Mouse (Mus musculus): ENCODE data around the gene Fam120a. TPM values are rescaled to one million over a fixed set of nuclear protein-coding genes. Genes with fewer than 3 reads are reported as not detected.

Gene Fam120a
- polyA plus RNA-seq, 1 experiment from 2014 or later, result 39.7 TPM

DNA sequence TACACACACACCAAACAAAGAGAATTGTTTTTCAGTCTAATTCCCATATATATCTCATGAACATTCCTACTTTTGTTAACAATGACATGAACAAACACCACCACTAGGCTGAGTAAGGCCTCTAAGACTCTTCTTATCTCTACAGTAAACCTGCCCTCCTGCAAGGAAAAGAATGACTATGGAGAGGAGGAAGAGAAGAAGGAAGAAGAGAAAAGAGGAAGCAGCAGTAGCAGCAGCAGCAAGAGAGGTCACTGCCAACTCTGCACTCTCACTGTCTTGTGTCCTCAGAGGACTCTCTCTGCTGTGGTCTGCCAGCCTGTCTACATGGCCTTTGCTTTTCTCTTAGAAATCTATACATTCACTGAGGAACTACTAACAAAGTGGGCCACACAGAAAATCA, 36.1 kb downstream of the Fam120a start:
- Histone ChIP-seq H3K27ac (replicated peaks; ENCODE audit: low read depth, low read length) (no peak overlapping the region), H3K36me3 (ENCODE audit: control insufficient read depth, insufficient read depth, low read length) (peaks cover 61% of the 10 kb centered on the region), H3K4me2 (ENCODE audit: low read depth, low read length) (no peak overlapping the region), H3K4me1 (ENCODE audit: control insufficient read depth, insufficient read depth, low read length) (no peaks in the 10 kb centered on the region), H3K27me3 (replicated peaks; ENCODE audit: control insufficient read depth, insufficient read depth, low read length) (no peaks in the 10 kb centered on the region), H3K9ac (ENCODE audit: low read depth, low read length) (no peak overlapping the region), H3K9me3 (ENCODE audit: control insufficient read depth, low read length) (no peaks in the 10 kb centered on the region), H3K4me3 (ENCODE audit: low read depth, low read length) (no peak overlapping the region)
- DNase-seq (ENCODE audit: low spot score), result no peak
- ATAC-seq (ENCODE audit: low read depth), result no peak

DNA sequence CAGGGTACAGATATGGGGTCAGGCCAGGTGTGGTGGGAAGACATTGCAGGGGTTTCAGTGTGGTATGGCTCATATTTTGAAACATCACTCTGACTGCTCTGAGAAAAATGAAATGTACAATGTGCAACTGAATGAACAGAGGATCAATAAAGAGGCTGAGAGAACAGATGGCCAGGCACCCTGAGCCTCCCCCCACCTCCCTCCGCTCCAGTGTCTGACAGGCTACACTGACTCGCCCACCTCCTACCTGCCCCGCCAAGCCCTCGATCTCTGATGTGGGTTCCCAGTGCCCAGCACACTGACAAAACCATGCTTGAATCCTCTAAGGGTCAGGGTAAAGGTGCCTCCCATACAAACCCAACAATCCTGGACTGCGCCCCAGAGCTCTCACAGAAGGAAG, 36.6 kb downstream of the Fam120a start:
- Histone ChIP-seq H3K4me2 (ENCODE audit: low read depth, low read length) (no peak overlapping the region), H3K27ac (replicated peaks; ENCODE audit: low read depth, low read length) (no peak overlapping the region), H3K9ac (ENCODE audit: low read depth, low read length) (no peak overlapping the region), H3K4me1 (ENCODE audit: control insufficient read depth, insufficient read depth, low read length) (no peaks in the 10 kb centered on the region), H3K9me3 (ENCODE audit: control insufficient read depth, low read length) (no peaks in the 10 kb centered on the region), H3K4me3 (ENCODE audit: low read depth, low read length) (no peak overlapping the region), H3K36me3 (ENCODE audit: control insufficient read depth, insufficient read depth, low read length) (peaks cover 66% of the 10 kb centered on the region), H3K27me3 (replicated peaks; ENCODE audit: control insufficient read depth, insufficient read depth, low read length) (no peaks in the 10 kb centered on the region)
- WGBS, result 92% methylated on average over 5 of the region's 5 CpGs
- ATAC-seq (ENCODE audit: low read depth) (no peak), DNase-seq (ENCODE audit: low spot score) (no peak)

DNA sequence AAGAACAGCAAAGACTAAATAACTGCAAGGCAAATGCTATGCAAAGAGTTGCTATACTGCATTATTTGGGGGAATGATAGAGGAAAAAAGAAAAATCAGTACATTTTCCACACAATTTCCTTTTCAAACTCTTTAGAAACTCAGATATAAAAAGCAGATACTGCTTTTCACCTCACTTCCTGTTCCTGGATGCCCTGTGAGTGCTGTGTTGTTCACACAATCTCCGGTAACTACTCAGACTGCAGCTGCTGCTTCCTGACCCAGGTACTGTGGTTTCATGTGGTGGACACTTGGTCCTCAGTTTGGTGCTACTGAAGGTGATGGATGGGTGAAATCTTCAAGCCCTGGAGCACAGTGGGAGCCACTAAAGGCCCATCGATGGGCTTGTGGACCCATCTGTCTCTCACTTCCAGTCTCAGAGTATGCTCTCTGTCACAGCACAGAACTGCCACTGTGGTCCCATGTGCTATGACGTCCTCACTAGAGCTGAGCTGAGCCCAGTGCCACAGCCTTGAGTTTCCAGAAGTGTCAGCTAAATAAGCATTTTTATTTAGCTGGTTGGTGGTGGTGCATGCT, 38.2 kb downstream of the Fam120a start:
- H3K4me3 ChIP-seq (ENCODE audit: low read depth, low read length), result no peak overlapping the region
- no peaks in the 10 kb centered on the region for H3K9me3 ChIP-seq (ENCODE audit: control insufficient read depth, low read length)
- no peak overlapping the region for H3K4me2 ChIP-seq (ENCODE audit: low read depth, low read length)
- H3K27me3 ChIP-seq (replicated peaks; ENCODE audit: control insufficient read depth, insufficient read depth, low read length), result no peaks in the 10 kb centered on the region
- H3K27ac ChIP-seq (replicated peaks; ENCODE audit: low read depth, low read length), result no peak overlapping the region
- H3K9ac ChIP-seq (ENCODE audit: low read depth, low read length), result no peak overlapping the region
- no peaks in the 10 kb centered on the region for H3K4me1 ChIP-seq (ENCODE audit: control insufficient read depth, insufficient read depth, low read length)
- ATAC-seq (ENCODE audit: low read depth) (no peak), DNase-seq (ENCODE audit: low spot score) (no peak)
- 83% methylated on average over 3 of the region's 3 CpGs for WGBS
- H3K36me3 ChIP-seq (ENCODE audit: control insufficient read depth, insufficient read depth, low read length), result peaks cover 75% of the 10 kb centered on the region

DNA sequence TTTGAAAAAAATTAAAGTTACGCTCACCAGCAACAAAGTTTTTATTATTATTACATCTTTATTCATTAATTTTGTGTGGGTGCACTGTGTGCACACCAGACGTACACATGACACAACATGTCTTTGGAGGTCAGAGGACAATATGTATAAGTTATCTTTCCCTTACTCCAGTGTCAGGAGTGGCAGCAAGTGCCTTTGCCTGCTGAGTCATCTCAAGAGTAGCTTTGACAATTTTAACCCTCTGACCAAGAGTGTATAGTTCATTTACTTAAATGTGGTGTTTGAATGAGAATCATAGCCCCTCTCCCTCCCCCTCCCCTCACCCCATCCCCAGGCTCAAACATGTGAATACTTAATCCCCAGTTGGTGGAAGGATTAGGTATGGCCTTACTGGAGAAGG, 40.2 kb downstream of the Fam120a start:
- peaks cover 74% of the 10 kb centered on the region for H3K36me3 ChIP-seq (ENCODE audit: control insufficient read depth, insufficient read depth, low read length)
- no peaks in the 10 kb centered on the region for H3K9me3 ChIP-seq (ENCODE audit: control insufficient read depth, low read length)
- no peak overlapping the region for H3K9ac ChIP-seq (ENCODE audit: low read depth, low read length)
- DNase-seq (ENCODE audit: low spot score) (no peak), ATAC-seq (ENCODE audit: low read depth) (no peak)
- no peak overlapping the region for H3K27ac ChIP-seq (replicated peaks; ENCODE audit: low read depth, low read length)
- no peaks in the 10 kb centered on the region for H3K4me1 ChIP-seq (ENCODE audit: control insufficient read depth, insufficient read depth, low read length)
- H3K27me3 ChIP-seq (replicated peaks; ENCODE audit: control insufficient read depth, insufficient read depth, low read length), result no peaks in the 10 kb centered on the region
- H3K4me3 ChIP-seq (ENCODE audit: low read depth, low read length), result no peak overlapping the region
- H3K4me2 ChIP-seq (ENCODE audit: low read depth, low read length), result no peak overlapping the region
- WGBS, result 95% methylated on average over 2 of the region's 2 CpGs

DNA sequence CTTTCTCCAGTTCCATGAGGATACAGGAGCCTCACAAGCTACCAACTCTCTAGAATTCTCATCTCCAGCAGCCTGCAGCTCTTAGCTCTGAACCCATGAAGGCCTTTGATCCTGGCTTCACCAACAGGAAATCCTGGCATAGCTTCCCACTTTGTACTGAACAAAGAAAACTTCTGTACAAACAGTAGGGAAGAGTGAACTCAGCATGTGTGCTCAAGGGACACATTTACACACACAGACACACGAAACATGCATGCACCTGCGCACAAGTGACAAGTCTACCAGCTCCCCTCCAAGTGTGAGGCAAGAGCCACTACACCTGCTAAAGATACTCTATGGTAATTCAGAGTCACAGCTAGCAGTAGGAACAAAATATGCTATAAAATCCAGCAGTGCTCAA, 45.1 kb downstream of the Fam120a start:
- no peak overlapping the region for H3K9ac ChIP-seq (ENCODE audit: low read depth, low read length)
- H3K4me1 ChIP-seq (ENCODE audit: control insufficient read depth, insufficient read depth, low read length), result no peaks in the 10 kb centered on the region
- ATAC-seq (ENCODE audit: low read depth) (no peak), DNase-seq (ENCODE audit: low spot score) (no peak)
- H3K36me3 ChIP-seq (ENCODE audit: control insufficient read depth, insufficient read depth, low read length), result peaks cover 82% of the 10 kb centered on the region
- H3K9me3 ChIP-seq (ENCODE audit: control insufficient read depth, low read length), result no peaks in the 10 kb centered on the region
- no peaks in the 10 kb centered on the region for H3K27me3 ChIP-seq (replicated peaks; ENCODE audit: control insufficient read depth, insufficient read depth, low read length)
- no peak overlapping the region for H3K4me3 ChIP-seq (ENCODE audit: low read depth, low read length)
- no peak overlapping the region for H3K27ac ChIP-seq (replicated peaks; ENCODE audit: low read depth, low read length)
- 83% methylated on average over 2 of the region's 2 CpGs for WGBS
- no peak overlapping the region for H3K4me2 ChIP-seq (ENCODE audit: low read depth, low read length)

DNA sequence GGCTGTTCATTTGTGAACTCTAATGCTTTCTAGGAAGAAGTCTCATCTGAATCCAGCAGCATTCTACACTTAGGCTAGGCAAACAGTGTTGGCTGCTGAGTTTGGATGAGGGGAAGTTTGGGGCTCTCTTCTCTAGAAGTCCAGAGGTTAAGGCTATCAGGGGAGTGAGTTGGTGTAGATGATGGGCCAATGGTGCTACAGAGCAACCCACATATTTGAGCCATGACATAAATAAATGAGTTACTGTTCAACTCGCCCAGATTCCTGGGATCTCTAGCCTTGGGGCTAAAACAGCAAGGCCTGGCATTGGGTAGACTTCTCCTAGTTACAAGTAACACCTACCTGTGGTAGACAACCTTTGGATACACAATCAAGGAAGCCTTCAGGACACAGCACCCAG, 46.6 kb downstream of the Fam120a start:
- no peaks in the 10 kb centered on the region for H3K9me3 ChIP-seq (ENCODE audit: control insufficient read depth, low read length)
- DNase-seq (ENCODE audit: low spot score) (no peak), ATAC-seq (ENCODE audit: low read depth) (no peak)
- H3K4me3 ChIP-seq (ENCODE audit: low read depth, low read length), result no peak overlapping the region
- H3K36me3 ChIP-seq (ENCODE audit: control insufficient read depth, insufficient read depth, low read length), result peaks cover 80% of the 10 kb centered on the region
- no peaks in the 10 kb centered on the region for H3K4me1 ChIP-seq (ENCODE audit: control insufficient read depth, insufficient read depth, low read length)
- no peak overlapping the region for H3K4me2 ChIP-seq (ENCODE audit: low read depth, low read length)
- no peaks in the 10 kb centered on the region for H3K27me3 ChIP-seq (replicated peaks; ENCODE audit: control insufficient read depth, insufficient read depth, low read length)
- H3K27ac ChIP-seq (replicated peaks; ENCODE audit: low read depth, low read length), result no peak overlapping the region
- H3K9ac ChIP-seq (ENCODE audit: low read depth, low read length), result no peak overlapping the region
- WGBS, result 70% methylated on average over 1 of the region's 1 CpGs

DNA sequence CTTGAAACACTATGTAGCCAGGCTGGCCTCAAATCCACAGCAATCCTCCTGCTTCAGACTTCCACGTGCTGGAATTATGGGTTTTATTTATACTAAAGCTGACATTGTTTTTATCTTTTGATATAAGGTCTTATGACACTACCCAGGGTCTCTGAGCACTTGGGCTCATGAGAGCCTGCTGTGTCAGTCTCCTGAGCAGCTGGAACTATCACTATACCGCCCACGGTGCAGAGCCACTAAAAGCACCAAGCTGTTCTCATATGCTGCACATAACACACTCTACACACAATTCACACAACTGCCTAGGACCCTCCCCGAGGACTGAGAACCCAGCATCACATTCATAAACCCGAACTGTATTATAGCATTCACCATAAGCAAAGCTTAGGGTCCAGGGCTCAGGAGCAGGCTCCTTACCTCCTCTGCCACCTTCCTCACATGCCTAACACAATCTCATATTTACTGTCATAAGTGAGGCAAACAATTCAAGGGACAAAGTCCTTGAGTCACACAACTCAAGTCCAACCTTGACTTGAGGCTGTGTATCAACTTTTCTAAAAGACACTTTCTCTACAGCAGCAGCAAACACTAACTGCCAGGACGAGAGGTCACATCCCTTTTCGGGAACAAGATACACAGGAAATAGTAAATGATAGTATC, 47.9 kb downstream of the Fam120a start:
- ATAC-seq (ENCODE audit: low read depth) (no peak), DNase-seq (ENCODE audit: low spot score) (no peak)
- Histone ChIP-seq H3K27ac (replicated peaks; ENCODE audit: low read depth, low read length) (no peak overlapping the region), H3K4me3 (ENCODE audit: low read depth, low read length) (no peak overlapping the region), H3K9me3 (ENCODE audit: control insufficient read depth, low read length) (no peaks in the 10 kb centered on the region), H3K36me3 (ENCODE audit: control insufficient read depth, insufficient read depth, low read length) (peaks cover 82% of the 10 kb centered on the region), H3K27me3 (replicated peaks; ENCODE audit: control insufficient read depth, insufficient read depth, low read length) (no peaks in the 10 kb centered on the region), H3K9ac (ENCODE audit: low read depth, low read length) (no peak overlapping the region), H3K4me1 (ENCODE audit: control insufficient read depth, insufficient read depth, low read length) (no peaks in the 10 kb centered on the region), H3K4me2 (ENCODE audit: low read depth, low read length) (no peak overlapping the region)
- WGBS, result 82% methylated on average over 7 of the region's 7 CpGs

DNA sequence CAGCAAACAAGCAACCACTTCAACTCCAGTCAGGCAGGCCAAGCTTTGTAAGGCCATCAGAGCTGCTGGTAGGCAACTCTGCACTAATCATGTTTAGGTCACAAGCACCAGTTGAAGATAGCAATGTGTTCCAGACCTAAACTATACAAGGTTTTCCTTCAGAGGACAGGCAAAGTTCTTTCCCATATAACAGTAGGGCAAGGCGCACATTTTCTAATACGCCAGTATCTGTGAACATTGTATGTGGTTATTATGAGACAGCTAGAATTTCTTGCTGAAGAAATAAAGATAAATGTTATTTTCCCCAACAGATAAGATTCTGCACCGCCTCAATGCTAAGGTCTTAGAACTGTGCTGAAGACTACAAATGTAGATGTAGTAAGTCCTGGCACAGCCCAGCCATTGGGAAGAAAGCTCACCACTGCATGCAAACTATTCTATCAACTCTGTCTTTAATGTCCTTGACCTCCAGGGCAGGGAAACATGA, 50.7 kb downstream of the Fam120a start:
- DNase-seq (ENCODE audit: low spot score) (no peak), ATAC-seq (ENCODE audit: low read depth) (no peak)
- no peaks in the 10 kb centered on the region for H3K27me3 ChIP-seq (replicated peaks; ENCODE audit: control insufficient read depth, insufficient read depth, low read length)
- no peak overlapping the region for H3K9ac ChIP-seq (ENCODE audit: low read depth, low read length)
- no peaks in the 10 kb centered on the region for H3K9me3 ChIP-seq (ENCODE audit: control insufficient read depth, low read length)
- 96% methylated on average over 3 of the region's 3 CpGs for WGBS
- peaks cover 90% of the 10 kb centered on the region for H3K36me3 ChIP-seq (ENCODE audit: control insufficient read depth, insufficient read depth, low read length)
- H3K27ac ChIP-seq (replicated peaks; ENCODE audit: low read depth, low read length), result no peak overlapping the region
- H3K4me3 ChIP-seq (ENCODE audit: low read depth, low read length), result no peak overlapping the region
- H3K4me1 ChIP-seq (ENCODE audit: control insufficient read depth, insufficient read depth, low read length), result no peaks in the 10 kb centered on the region
- no peak overlapping the region for H3K4me2 ChIP-seq (ENCODE audit: low read depth, low read length)

DNA sequence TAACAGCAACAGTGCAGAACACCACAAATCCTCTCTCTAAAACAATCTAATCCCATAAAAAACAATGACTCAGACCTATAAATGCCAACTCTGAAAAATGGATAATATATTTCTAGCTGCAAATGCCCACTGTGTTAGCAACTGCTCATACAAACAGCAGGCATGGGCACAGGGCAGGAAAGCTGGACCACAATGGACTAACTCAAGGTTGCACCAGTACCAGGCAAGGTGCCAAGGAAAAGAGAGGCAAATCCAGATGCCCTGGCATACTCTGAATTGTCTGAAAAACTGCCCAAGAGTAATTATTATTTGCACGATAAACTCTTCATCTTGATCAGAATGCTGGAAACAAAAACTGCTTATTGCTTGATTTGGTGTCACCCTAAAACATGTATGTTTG, 54.1 kb downstream of the Fam120a start:
- no peak for DNase-seq (ENCODE audit: low spot score)
- 86% methylated on average over 1 of the region's 1 CpGs for WGBS
- Histone ChIP-seq H3K4me2 (ENCODE audit: low read depth, low read length) (no peak overlapping the region), H3K4me1 (ENCODE audit: control insufficient read depth, insufficient read depth, low read length) (no peaks in the 10 kb centered on the region), H3K9ac (ENCODE audit: low read depth, low read length) (no peak overlapping the region), H3K9me3 (ENCODE audit: control insufficient read depth, low read length) (no peaks in the 10 kb centered on the region), H3K4me3 (ENCODE audit: low read depth, low read length) (no peak overlapping the region), H3K27ac (replicated peaks; ENCODE audit: low read depth, low read length) (no peak overlapping the region), H3K36me3 (ENCODE audit: control insufficient read depth, insufficient read depth, low read length) (peaks cover 83% of the 10 kb centered on the region), H3K27me3 (replicated peaks; ENCODE audit: control insufficient read depth, insufficient read depth, low read length) (no peaks in the 10 kb centered on the region)
- no peak for ATAC-seq (ENCODE audit: low read depth)

Data from embryonic facial prominence, embryonic 14.5 days (tissue).